Mouse (Mus musculus): ENCODE data around the gene Olfr670.
"Not testable (repeated sequence)": the region's sequence is repeated elsewhere in the genome, so short reads cannot be mapped to it uniquely, and the experiment has no call there.

The Olfr670 gene

DNA sequence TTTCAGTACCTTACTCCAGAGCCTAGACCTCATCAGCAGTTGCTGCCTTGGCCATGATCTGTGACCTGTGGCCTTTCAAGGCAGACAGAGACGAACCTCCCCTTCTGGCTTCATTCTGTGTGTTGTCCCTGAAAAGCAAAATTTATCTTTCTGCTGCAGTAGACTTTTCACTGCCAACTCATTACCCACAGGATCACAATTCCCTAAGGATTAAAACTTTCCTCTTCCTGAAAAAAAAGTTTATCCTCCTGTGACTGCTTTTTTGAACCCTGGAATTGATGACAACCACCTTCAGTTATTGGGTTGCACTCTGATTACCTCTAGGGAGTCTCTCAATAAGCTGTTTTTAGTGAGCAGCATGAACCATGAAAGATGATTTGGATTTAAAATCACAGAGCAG is at the start of gene Olfr670:
Gene Olfr670, minus strand, starts transcription at position 101 of the 400 bp plus-strand sequence.
- DNase-seq (ENCODE audit: low spot score), result no peak

DNA sequence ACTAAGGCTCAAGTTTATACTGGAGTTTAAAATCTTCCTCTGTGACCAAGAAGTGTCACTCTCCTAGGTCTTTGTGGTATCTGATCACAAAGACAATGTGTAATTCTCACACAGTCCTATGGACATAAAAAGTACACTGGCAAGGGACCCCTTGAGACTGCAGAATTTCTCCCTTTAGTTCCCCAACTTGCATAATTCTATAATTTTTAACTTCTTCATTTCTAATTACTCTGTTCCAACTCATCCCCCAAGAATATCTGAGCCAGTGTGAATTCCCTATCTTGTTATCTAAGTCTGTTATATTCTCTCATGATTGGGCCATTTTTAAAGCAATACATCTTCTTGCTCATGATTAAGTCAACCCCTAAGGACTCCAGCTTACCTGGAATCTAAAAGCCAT is 39.5 kb upstream of the Olfr670 start, which contains the start of gene Olfr672:
Gene Olfr672, minus strand, starts transcription at position 101 of the 400 bp plus-strand sequence.
- no peak for DNase-seq (ENCODE audit: low spot score)

DNA sequence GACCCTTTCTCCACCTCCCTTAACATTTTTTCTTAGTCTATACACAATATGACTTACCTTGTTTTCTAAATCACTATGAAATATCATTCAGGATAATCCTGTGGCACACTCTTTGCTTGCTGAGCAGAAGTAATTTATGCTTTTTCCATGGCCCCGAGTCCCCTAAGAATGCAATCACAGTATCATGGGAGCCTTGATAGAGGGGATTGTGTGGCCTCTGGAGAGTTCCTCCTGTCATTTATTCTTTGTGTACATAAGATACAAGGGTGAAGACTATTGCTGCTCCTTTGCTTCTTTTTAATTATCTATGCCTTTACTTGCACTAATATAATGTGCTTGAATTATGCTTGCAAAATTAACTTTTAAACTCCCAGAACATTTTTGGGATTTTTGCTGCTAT is 16.6 kb upstream of the Olfr670 start, which contains the start of gene Olfr671:
Gene Olfr671, minus strand, starts transcription at position 101 of the 400 bp plus-strand sequence.
- DNase-seq (ENCODE audit: low spot score), result no peak

GRCm38 (mm10) chr7:104972507-104972906 is 10.1 kb upstream of the Olfr670 start:
- not testable (repeated sequence) for DNase-seq (ENCODE audit: low spot score)

DNA sequence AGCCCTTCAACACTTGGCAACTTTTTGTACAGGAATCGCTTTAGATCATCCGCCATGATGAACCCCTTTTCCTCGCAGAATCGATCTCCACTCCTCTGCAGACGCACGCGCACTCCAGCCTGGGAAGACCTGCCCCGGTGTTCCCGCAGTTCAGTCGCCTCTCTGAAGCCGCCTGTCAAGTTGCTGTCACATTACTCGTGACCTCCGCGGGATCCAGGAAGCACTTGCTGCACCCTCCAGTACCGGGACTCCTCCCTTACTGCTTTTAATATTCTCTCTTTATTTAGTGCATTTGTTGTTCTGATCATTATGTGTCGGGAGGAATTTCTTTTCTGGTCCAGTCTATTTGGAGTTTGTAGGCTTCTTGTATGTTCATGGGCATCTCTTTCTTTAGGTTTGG is 12.2 kb downstream of the Olfr670 start:
- DNase-seq (ENCODE audit: low spot score), result not testable (repeated sequence)

- no peak for DNase-seq (ENCODE audit: low spot score)
Measured at GRCm38 (mm10) chr7:104933940-104934339, 28.5 kb downstream of the Olfr670 start, which contains the start of gene Olfr669. Gene Olfr669 (plus strand): TSS chr7:104934240.

DNA sequence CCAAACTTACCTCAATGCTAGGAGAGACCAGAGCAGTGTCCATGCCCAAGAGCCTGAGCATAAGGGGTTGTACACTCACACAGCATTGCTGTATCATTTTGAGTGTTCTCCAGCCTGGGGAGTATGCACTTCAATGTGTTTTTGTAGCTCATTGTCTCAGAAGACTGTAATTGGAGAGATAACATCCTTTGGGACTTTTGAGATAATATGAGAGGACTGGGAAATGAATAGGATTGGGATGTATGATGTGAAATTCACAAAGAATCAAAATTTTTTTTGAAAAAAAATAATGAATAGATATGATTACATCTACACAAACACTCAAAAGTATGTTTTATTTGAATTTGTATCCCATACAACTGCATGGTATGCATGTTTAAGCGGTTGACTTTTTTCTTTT is 34.5 kb downstream of the Olfr670 start, which contains the start of gene Olfr668:
Gene Olfr668, minus strand, starts transcription at position 101 of the 400 bp plus-strand sequence.
- DNase-seq (ENCODE audit: low spot score), result no peak

GRCm38 (mm10) chr7:104921382-104921781 is 41.0 kb downstream of the Olfr670 start, which contains the start of gene Olfr667:
Gene Olfr667 (minus strand): TSS chr7:104921482.
- DNase-seq (ENCODE audit: low spot score), result no peak

All from ovary, postnatal 10 days (tissue).